Mouse (Mus musculus): ENCODE results near the gene Selenoi.
"Not testable (repeated sequence)": the region's sequence is repeated elsewhere in the genome, so short reads cannot be mapped to it uniquely, and the experiment has no call there.

Selenoi gene

DNA sequence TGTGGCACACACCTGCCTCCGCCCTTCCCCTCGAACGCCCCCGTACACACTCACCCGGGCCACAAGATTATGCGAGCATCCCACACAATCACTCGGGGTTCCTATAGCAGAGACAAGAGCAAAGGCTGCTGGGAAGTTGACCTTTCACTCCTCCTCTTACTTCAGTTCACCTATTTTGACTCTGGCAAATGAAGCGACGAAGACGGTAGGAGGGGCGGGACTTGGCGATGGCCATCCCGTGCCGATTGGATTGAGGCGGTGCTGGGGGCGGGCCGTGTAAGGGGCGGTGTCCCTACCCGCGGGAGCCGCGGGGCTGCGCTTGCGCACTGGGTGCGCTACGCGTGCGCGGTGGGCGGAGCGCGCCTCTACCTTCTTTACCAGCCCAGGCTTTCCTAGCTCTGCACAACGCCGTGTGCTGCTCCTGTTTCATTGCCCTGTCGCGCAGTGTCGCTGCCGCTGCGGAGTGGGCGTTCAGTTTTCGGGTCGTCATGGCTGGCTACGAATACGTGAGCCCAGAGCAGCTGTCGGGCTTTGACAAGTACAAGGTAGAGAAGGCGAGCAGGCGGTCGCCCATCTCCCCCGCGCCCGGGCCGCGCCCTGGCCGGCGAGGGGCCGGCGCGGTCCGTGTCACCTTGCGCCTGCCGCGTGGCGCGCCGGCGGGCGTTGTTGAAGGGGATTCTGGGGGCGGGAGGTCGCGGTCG lies at the start of gene Selenoi:
Gene Selenoi, plus strand, starts transcription at position 311 of the 701 bp plus-strand sequence.
- peak; percentile 98 to 99 for DNase-seq

DNA sequence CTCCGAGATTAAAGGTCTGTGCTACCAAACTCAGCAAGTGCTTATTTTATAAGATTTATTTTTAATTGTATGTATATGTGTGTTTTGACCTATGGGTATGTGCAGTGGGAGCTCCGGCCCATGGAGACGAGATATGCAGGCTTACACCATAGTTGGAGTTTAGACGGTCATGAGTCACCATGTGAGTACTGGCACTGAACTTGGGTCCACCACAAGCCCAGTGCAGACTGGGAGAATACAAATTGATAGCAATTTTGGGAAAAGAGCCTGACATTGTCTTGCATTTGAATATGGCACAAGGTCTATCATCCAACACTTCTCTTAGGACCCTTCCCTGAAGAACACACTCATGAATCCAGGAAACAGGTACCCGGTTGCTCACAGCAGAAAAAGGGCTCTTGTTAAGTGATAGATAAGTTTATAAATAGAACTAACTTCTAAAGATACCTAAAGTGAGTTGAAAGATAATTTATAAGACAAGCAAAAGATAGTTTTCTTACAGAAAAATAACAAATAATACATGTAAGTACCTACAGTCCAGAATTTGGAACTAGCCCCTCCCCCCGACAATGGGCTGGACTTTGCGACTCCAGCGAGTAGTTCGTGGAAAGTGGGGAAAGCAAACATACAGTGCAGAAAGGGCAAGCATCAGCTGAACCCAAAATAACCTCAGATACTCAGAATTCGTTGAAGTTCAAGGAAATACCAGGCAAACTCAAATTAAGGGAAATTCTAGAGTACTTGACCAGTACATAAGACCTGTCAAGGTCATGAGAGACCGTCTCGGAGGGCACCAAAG lies 44.5 kb upstream of the Selenoi start:
- DNase-seq, result no peak

DNA sequence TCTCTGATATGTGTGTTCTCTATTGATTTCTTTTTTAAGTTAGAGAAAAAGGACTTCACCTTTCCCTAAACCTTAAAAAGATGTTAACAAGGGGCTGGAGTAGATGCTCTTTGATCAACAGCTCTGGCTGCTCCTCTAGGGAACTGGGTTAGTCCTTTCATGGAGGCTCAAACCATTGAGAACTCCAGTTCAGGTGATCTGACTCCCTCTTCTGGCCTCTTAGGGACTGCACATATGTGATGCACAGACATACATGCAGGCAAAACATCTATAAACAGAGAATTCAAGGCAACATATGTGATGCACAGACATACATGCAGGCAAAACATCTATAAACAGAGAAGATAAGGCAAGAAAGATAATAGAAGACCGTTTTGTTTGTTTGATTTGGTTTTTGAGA lies 39.9 kb upstream of the Selenoi start:
- no peak for DNase-seq

DNA sequence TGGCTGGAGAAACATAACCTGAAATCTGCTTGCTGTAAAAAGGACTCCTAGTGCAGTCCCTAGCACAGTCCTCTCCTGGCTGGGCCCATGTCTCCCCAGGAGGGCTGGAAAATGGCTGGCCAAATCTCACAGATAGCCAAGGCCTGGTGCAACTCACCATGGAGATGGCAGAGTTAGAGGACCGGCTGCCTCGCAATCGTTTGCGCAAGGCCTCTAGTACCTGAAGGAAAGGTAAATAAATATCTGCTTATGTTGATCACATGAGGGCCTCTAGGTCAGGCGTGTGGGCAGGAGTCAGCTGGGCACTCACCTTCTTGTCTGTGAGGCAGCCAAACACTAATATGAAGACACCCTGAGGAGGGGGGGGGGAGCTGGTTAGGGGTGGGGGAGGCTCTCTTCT lies 37.0 kb upstream of the Selenoi start:
- DNase-seq, result no peak

DNA sequence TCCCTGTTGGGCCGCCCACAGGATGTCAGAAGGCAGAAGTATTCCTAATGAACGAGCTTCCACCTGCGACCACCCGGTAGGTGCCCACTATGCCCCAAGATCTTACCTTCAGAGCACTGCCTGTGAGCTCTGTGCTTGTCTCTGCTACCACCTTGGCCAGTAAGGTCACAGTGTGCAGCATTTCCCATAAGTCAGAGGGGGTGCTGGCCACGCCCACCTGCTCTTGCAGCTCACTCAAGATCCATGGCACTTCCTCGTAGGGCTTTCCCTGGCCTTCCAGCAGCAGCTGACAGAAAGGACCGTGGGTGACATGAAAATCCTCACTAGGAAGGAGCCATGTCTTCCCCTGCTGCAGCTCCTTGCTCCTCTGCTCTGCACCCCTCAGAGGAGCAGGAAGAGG lies 34.1 kb upstream of the Selenoi start:
- DNase-seq, result no peak

DNA sequence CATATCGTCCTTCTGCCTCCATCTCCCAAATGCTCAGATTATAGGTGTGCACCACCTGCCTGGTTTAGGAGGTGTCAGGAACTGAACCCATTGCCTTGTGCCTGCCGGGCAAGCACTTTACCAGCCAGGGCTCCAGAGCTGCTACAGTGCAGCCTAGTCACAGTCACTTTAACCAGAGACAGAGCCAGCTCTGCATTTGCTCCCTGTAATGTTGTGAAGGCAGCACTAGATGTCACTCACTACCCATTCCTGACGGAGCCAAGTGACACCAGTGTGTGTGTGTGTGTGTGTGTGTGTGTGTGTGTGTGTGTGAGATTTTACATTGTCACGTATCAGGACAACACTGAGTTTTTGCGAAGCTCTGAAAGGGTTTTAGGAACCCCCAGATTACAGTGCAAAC lies 30.9 kb upstream of the Selenoi start:
- no peak for DNase-seq

DNA sequence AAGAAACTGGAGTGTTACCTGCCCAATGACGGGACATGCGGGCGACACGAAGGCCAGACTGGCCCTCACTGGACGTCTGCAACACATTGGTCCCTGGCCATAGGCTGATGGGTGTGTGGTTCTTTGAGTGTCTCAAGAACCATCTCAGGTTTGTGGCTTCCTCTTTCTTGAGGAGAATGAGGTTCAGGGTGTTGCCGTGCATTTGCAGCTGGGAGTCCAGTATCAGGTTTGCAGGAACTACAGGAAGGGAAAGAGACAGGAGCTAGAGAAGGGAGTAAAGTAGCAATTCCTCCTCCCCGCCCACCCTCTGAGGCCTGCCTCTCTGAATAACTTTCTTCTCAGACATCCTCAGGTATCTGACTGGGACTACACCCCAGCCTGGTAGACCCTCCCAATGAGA lies 30.2 kb upstream of the Selenoi start:
- no peak for DNase-seq

DNA sequence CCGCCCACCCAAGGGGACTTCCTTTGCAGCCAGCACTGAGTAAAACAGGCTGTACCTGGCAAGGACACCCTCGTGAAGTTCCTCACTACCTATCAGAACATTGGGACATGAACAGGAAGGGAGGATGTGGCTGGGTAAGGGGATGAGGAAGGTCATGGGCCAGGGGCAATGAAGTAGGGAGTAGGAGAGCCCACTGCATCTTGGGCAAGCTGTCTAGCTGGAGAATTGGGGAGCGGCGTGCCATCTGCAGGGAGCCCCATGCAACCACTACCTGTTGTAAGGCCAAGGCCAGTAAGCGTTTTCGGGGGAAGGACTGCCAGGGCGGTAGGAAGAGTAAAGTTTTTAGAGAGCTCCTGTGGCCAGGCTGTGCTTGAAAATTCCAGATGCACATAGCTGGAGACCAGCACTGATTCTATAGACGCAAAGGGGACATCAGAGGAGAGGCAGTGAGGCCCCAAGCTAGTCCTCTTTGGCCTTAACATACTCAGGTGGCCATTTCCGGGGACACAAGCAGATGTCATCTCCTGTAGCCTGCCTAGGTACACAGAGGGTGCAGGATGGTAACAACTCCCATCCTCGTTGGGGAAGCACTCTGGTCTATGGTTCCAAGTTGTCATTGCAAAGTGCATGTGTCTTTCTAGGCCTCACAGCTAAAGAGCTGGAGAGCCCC lies 29.0 kb upstream of the Selenoi start:
- DNase-seq, result no peak

DNA sequence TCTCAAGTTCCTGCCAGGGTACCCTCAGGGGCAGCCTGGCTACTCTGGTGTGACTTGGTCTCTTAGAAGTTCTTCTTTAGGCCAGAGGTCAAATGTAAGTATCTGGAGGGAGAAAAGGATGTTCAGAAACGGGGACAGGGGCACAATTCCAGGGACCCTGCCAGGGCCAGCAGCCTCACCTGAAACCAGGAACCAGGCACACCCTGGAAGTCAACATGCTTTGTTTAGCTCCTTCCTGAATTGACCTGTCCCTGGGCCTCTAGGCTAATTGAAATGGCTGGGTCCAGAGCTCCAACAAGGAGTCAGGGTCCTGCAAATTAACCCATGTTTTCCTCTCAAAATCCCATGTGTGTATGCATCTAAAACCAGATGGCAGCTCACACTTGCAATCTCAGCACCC lies 27.9 kb upstream of the Selenoi start:
- DNase-seq, result no peak

DNA sequence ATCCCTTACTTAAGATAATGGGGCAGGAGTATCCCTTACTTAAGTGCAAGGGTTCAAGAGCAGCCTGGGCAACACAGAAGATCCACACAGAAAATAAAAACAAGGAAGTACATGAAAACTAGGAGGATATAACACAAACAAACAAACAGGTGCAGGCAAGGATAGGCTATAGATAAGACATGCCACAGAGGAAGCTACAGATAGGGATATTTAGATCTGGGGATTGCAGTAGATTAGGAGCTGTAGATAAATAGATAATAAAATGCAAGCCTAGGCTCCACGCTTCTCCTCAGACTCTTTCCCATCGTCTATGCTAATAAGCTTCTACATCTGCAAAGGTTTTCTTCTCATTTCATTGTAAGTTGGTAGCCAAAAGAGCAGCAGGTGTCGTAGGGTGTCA lies 27.3 kb upstream of the Selenoi start:
- DNase-seq, result no peak

DNA sequence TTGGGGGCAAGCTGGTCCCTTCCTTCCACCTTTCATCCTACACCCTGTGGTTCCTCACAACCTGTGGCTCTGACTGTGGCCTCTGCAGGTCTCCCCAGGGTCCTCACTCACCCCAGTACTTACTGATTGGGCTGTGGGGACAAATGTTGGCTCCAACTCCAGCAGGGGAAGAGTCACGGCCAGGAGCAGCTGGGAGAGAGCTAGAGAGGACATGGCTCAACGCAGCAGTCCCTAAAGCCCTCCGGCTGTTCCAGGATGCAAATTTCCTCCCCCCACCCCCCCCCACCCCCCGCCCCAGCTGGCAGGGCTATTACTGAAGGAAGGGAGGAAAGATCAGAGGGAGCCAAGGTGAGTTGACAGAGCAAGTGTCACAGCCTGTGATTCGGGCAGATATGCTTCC lies 26.9 kb upstream of the Selenoi start, which contains the start of gene Adgrf3:
Gene Adgrf3, minus strand, starts transcription at position 230 of the 400 bp plus-strand sequence.
- no peak for DNase-seq

DNA sequence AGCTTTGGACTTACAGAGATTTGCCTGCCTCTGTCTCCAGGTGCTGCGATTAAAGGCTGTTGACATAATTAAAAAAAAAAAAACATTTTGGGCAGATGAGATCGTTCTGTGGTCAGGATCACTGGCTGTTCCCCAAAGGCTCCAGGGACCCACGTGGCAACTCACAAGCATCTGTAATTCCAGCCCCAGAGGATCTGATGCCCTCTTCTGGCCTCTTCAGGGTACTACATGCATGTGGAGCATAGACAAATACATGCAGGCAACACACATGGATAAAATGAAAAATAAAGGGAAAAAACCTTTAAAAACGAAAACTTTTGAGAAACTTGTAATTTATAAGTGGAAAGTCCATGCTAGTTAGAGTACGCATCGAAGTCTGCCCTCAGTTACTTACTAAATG lies 25.1 kb upstream of the Selenoi start:
- peak in 1 of 2 experiments; percentile 11 for DNase-seq

DNA sequence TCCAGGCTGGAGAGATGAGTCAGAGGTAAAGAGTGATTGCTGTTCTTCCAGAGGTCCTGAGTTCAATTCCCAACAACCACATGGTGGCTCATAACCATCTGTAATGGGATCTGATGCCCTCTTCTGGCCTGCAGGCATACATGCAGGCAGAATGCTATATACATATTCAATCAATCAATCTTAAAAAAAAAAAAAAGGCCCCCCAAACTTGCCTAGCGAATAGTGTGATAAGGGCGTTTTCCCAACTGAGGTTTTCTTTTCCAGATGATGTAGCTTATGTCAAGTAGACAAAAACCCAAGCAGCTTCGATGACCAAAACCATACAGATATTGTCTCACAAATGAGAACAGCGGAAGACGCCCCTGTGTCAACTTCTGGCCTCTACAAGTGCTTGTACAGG lies 21.6 kb upstream of the Selenoi start:
- not testable (repeated sequence) for DNase-seq

DNA sequence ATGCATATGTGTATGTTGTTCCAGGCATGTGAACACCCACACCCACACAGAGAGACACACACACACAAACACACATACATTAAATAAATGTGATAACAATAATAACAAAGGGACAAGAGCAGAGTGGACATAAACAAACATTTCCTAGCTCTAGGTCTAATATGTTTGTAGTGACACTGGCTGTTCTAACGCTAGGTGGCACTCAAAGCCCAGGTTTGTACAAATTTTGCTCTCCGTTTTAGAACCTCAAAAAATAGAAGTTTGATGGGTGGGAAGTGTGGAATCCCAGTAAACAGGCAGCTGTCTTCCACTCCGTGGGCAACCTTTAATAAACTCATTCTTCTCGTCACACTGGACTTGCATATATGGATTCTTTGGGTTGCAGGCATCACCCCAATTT lies 17.5 kb upstream of the Selenoi start:
- peak in 1 of 2 experiments; percentile 57 for DNase-seq

DNA sequence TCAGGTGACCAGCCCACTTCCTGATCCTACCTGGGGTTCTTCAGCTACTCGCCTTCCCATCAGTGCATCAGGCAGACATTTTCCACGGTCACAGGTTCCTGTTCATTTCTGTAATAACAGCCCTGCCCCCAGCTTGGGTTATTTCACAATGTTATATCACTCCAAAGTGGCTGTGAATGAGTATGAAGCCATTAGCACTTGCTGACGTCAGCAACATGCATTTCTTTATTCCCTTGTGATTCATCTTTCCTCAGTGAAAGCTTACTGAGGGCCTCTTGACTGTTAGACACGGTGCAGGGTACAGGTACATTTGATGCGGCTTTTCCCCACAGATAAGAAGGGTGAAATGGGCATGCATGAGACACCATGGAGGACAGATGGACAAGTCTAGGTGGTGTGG lies 16.4 kb upstream of the Selenoi start:
- DNase-seq, result no peak

DNA sequence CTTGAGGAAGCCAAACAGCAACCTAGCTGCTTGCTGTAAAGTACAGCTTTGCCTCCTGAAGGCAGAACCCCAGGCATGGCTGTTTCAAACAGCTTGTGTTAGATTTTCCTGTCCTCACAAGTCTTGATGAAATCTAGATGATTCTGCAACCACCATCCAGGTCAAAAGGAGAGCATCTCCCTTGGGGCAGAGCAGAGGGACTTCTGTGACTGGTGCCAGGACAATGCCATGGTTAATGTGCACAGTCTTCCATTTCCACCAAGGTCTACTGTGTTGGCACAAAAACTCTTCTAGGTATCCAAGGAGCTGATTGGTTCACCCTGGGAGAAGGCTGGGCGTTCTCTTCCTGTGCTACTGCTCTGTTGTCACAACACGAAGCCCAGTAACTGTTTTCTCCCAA lies 12.7 kb upstream of the Selenoi start:
- DNase-seq, result no peak

DNA sequence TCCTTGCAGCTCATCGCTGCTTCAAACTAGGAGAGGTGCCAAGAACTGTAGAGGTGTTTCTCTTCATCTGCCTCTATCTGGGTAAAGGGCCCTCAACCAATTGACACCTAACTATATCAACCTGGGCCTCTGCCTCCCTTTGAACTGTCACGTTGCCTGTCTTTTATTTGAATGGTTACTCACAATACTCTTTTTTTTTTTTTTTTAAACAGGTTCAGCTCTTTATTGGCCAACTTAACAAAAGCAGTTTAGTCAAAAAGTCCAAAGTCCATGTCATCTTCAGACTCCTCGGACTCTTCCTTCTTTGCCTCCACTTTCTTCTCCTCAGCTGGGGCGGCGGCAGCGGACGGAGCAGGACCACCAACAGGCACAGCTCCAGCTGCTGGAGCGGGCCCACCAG lies 11.7 kb upstream of the Selenoi start:
- no peak for DNase-seq

DNA sequence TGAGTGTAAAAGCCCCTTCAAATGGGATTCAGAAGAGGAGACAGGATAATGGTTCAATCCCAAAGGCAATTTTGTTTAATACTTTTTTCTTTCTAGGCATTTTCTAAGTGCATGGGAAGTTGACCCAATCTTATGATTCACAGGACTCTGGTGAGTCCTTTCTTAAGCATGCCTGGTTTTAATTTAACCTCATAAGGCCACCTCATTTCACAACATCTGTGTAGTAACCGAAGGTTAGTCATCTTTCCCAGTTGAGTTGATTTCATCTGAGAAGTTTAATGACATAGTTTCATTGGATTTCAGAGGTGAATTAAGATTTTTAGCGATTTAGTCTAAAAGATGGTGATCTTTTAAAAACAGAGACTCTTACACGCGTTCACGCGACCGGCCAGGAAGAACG lies 9.7 kb upstream of the Selenoi start:
- DNase-seq, result no peak

DNA sequence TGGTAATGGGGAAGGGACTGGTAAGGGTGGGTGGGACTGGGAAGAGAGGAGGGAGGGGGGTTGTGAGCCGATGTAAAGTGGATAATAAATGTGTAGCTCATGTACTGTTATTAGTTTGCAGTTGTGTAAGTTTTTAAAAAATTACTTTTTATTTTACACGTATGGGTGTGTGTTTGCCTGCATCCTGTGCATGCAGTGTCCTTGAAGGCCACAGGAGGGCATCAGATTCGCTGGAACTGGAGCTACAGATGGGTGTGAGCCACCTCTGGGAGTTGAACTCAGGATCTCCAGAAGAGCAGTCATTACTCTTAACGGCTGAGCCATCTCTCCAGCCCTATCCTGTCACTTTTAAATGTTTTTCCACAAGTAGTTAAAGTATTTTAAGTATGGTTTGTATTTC lies 1.5 kb upstream of the Selenoi start:
- peak in 1 of 2 experiments; percentile 29 for DNase-seq

DNA sequence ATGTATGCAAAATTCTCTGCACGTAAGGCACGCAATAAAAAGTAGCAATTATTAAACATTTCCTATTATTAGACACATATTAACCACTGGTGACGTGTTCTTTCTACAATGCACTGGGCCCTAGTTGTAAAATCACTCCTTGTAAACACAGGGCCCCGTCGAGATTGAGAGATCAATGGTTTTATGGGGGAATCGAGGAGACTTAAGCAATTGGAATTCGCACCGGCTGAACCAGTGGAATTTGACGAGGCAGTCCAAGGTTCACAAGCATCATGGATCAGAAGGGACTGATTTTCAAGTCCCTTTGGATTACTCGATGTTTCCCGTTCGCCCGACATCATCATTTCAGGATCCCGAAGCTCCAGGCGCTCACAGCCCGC lies 500 bp upstream of the Selenoi start:
- DNase-seq, result no peak

DNA sequence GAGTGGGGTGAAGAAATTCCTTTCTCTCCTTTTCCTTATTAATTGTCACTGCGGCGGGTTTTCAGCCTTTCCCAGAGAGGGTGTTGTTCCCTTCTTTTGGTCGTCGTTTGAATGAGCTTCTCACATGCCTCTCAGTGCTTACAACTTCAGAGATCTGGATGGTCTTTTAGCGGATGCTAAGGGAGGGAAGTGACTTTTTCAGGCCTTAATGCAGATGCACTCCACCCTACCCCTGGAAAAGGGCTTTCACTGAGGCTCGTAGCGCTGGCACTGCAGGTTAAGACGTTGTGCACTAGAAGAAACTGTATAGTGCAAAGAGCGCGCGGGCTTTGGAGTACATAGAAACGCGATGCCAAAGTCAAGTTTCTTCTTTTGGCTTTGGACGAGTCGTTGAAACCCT lies 661 bp downstream of the Selenoi start:
- DNase-seq, result peak in 1 of 2 experiments; percentile 4

DNA sequence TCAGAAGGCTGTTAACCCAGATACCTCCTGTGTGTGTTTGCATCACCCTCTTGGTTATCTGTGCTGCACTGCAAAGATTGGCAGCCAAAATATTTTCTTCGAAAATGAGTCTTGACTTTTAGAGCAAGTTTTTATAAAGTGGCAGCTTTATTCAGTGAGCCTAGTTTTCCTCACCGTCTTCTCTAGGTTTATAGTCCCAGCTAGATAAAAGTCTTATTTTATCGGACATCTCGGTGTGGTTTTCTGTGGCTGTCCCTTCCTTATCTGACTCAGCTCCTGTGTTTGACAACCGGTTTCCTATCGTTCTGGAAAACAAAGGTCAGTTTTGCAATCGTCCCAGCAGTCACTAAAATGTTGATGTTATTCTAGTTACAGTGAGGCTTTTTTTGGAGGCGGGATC lies 1.6 kb downstream of the Selenoi start:
- DNase-seq, result no peak

DNA sequence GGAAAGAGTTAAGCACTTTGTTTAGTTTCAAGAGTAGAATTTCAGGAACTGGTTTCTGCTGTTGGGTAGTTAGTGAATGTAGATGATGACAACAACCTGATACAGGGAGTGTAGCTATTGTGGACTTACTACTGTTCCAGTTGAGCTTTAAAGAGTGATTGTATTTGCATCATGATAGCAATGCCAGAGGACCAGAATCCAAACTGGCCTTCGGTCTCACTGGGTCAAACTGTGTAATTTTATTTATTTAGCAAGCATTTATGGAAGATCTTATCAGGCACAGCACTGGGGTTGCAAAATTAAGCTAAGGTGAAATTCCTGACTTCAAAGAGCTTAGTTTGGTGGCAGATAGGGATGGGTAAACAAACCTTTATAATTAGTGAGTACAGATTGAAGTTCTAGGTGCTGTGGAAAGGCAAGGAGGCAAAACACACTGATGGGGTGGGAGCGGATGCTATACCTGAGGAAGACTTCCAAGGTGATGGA lies 3.3 kb downstream of the Selenoi start:
- no peak for DNase-seq

DNA sequence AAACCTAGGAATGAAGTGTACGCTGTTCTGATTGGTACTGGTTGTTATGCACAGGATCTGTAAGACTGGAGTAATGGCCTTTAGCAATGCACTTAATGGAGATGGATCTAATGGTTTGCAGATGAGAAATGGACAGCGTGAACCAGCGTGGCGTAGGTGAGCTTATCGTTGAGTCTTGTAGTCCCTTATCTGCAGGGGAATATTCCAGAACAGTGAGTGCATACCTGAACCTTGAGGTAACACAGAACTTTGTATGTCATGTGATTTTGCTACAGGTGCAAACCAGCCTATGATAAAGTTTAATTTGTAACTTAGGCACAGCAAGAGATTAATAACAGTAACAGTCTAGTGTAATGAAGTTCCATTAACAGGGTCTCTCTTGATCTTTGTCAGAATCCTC lies 6.2 kb downstream of the Selenoi start:
- no peak for DNase-seq
